Mouse (Mus musculus) erythroblast, embryonic 14.5 days (primary cell): ENCODE results near the gene Stat1.

ENCODE experiments used
- GATA1 ChIP-seq: IDR thresholded peaks from 2 replicates; pipeline ENCODE4 v1.6.1; 2012; ENCODE audit warnings: low read length, inconsistent platforms, mixed read lengths
- TAL1 ChIP-seq: IDR thresholded peaks from 3 replicates; pipeline ENCODE4 v1.6.1; 2012; ENCODE audit warnings: low read length, inconsistent platforms, mixed read lengths

GRCm38 (mm10) chr1:52137292-52137691 is 18.1 kb downstream of the Stat1 start:
- TF ChIP-seq TAL1 (no peak), GATA1 (no peak)
